Mouse (Mus musculus) hindbrain, embryonic 12.5 days (tissue): ENCODE data around the gene Mgat4a. TPM values are rescaled to one million over a fixed set of nuclear protein-coding genes. Genes with fewer than 3 reads are reported as not detected.

ENCODE experiments used
- ATAC-seq: fragments of 200-750 bp; cut with Nextera tagmentation; 2 replicates; pipeline ENCODE4 v1.8.0; 2017; ENCODE audit warnings: moderate TSS enrichment; ENCODE audit not compliant: low FRiP score
- H3K27ac ChIP-seq: fragments of 300-500 bp; sonication (generic); 2 replicates; pipeline ENCODE4 v1.5.1; 2016; ENCODE audit warnings: mild to moderate bottlenecking
- H3K27me3 ChIP-seq: fragments of 300-500 bp; sonication (generic); 2 replicates; pipeline ENCODE4 v1.6.1; 2016; ENCODE audit warnings: mild to moderate bottlenecking
- H3K36me3 ChIP-seq: fragments of 300-500 bp; sonication (generic); 2 replicates; pipeline ENCODE4 v1.6.1; 2016; ENCODE audit warnings: mild to moderate bottlenecking
- H3K4me1 ChIP-seq: fragments of 300-500 bp; sonication (generic); 2 replicates; pipeline ENCODE4 v1.6.1; 2016
- H3K4me2 ChIP-seq: fragments of 300-500 bp; sonication (generic); replicated peaks from 2 replicates; pipeline ENCODE4 v1.6.1; 2016; ENCODE audit warnings: mild to moderate bottlenecking
- H3K4me3 ChIP-seq: fragments of 300-500 bp; sonication (generic); 2 replicates; pipeline ENCODE4 v1.5.1; 2016; ENCODE audit warnings: mild to moderate bottlenecking
- H3K9ac ChIP-seq: fragments of 300-500 bp; sonication (generic); 2 replicates; pipeline ENCODE4 v1.6.1; 2016; ENCODE audit warnings: mild to moderate bottlenecking, moderate library complexity
- H3K9me3 ChIP-seq: fragments of 300-500 bp; sonication (generic); replicated peaks from 2 replicates; pipeline ENCODE4 v1.6.1; 2016; ENCODE audit warnings: mild to moderate bottlenecking
- WGBS: fragments of 180-500 bp; shearing (Covaris S2); methylation state at CpG from one replicate; pipeline ENCODE4 v1.1.7; 2016; 5-methylcytosine and 5-hydroxymethylcytosine counted together
- polyA plus RNA-seq: library from polyadenylated mRNA; unstranded; fragments of >200 nt; fragmentation: Nextera tagmentation; extraction: Ambion mirVana; gene quantifications from 2 replicates; pipeline ENCODE4 v1.2.1, GENCODE M21; 2016

The Mgat4a gene
- polyA plus RNA-seq, 1 experiment from 2014 or later: 3.2 TPM

- peaks cover 5% of the 10 kb centered on the region; the same call in 1 of the 2 replicates for H3K4me1 ChIP-seq
- H3K9ac ChIP-seq: no peak overlapping the region
- H3K4me2 ChIP-seq: no peak overlapping the region
- no peak overlapping the region for H3K4me3 ChIP-seq
- H3K36me3 ChIP-seq: peaks cover 30% of the 10 kb centered on the region
- H3K9me3 ChIP-seq: no peaks in the 10 kb centered on the region
- 51% methylated on average over 3 of the region's 3 CpGs for WGBS
- H3K27ac ChIP-seq: no peak overlapping the region
- H3K27me3 ChIP-seq: no peaks in the 10 kb centered on the region
- ATAC-seq: no peak
These were observed 141.9 kb downstream of the Mgat4a start for GRCm38 (mm10) chr1:37398961-37399360.

GRCm38 (mm10) chr1:37396481-37396880, 144.3 kb downstream of the Mgat4a start:
- H3K4me3 ChIP-seq: no peak overlapping the region
- no peak overlapping the region for H3K4me2 ChIP-seq
- peaks cover 5% of the 10 kb centered on the region; the same call in 1 of the 2 replicates for H3K4me1 ChIP-seq
- H3K36me3 ChIP-seq: peaks cover 40% of the 10 kb centered on the region
- H3K27ac ChIP-seq: no peak overlapping the region
- no peak for ATAC-seq
- no peak overlapping the region for H3K9ac ChIP-seq
- no peaks in the 10 kb centered on the region for H3K27me3 ChIP-seq
- no peaks in the 10 kb centered on the region for H3K9me3 ChIP-seq
- WGBS: 73% methylated on average over 1 of the region's 1 CpGs

- Histone ChIP-seq H3K27ac (no peak overlapping the region), H3K4me1 (no peaks in the 10 kb centered on the region), H3K4me3 (no peak overlapping the region), H3K9ac (no peak overlapping the region), H3K36me3 (peaks cover 50% of the 10 kb centered on the region), H3K27me3 (no peaks in the 10 kb centered on the region), H3K9me3 (no peaks in the 10 kb centered on the region), H3K4me2 (no peak overlapping the region)
- WGBS: 78% methylated on average over 5 of the region's 5 CpGs
- ATAC-seq: no peak
These were observed 147.6 kb downstream of the Mgat4a start for GRCm38 (mm10) chr1:37393174-37393573.

Other genes with a start within 250 kb of the Mgat4a start
- gene Inpp4a, start 241.2 kb downstream of the Mgat4a start, polyA plus RNA-seq: 33.7 and 36.1 TPM in 2 replicates
- gene Coa5, start 110.9 kb downstream of the Mgat4a start, polyA plus RNA-seq: 52.3 and 53.5 TPM in 2 replicates
- gene Unc50, start 110.9 kb downstream of the Mgat4a start, polyA plus RNA-seq: 113 and 114 TPM in 2 replicates
- 2.6 TPM in 2 replicates for gene 2010300C02Rik, start 179.1 kb upstream of the Mgat4a start, polyA plus RNA-seq